Mouse (Mus musculus) embryonic facial prominence, embryonic 12.5 days (tissue): ENCODE data around the gene Fam98c. TPM values are rescaled to one million over a fixed set of nuclear protein-coding genes. Genes with fewer than 3 reads are reported as not detected.

Experiments used
- ATAC-seq: fragments of 200-750 bp; cut with Nextera tagmentation; 2 replicates; pipeline ENCODE4 v1.8.0; 2017; ENCODE audit not compliant: insufficient number of reproducible peaks, insufficient read depth, low FRiP score, low TSS enrichment
- H3K27ac ChIP-seq: fragments of 300-500 bp; sonication (generic); 2 replicates; pipeline ENCODE4 v1.5.1; 2016; ENCODE audit warnings: mild to moderate bottlenecking
- H3K27me3 ChIP-seq: fragments of 300-500 bp; sonication (generic); 2 replicates; pipeline ENCODE4 v1.6.1; 2016; ENCODE audit warnings: mild to moderate bottlenecking, moderate library complexity
- H3K36me3 ChIP-seq: fragments of 300-500 bp; sonication (generic); 2 replicates; pipeline ENCODE4 v1.6.1; 2016; ENCODE audit warnings: mild to moderate bottlenecking
- H3K4me1 ChIP-seq: fragments of 300-500 bp; sonication (generic); 2 replicates; pipeline ENCODE4 v1.6.1; 2016
- H3K4me2 ChIP-seq: fragments of 300-500 bp; sonication (generic); replicated peaks from 2 replicates; pipeline ENCODE4 v1.6.1; 2016; ENCODE audit warnings: mild to moderate bottlenecking, moderate library complexity
- H3K4me3 ChIP-seq: fragments of 300-500 bp; sonication (generic); 2 replicates; pipeline ENCODE4 v1.5.1; 2016; ENCODE audit warnings: mild to moderate bottlenecking
- H3K9ac ChIP-seq: fragments of 300-500 bp; sonication (generic); 2 replicates; pipeline ENCODE4 v1.6.1; 2016; ENCODE audit warnings: mild to moderate bottlenecking, moderate library complexity
- H3K9me3 ChIP-seq: fragments of 300-500 bp; sonication (generic); 2 replicates; pipeline ENCODE4 v1.6.1; 2016; ENCODE audit warnings: mild to moderate bottlenecking, moderate library complexity
- WGBS: fragments of 180-500 bp; shearing (Covaris S2); methylation state at CpG from one replicate; pipeline ENCODE4 v1.1.7; 2016; 5-methylcytosine and 5-hydroxymethylcytosine counted together
- polyA plus RNA-seq: library from polyadenylated mRNA; unstranded; fragments of >200 nt; fragmentation: Nextera tagmentation; extraction: Ambion mirVana; gene quantifications from 2 replicates; pipeline ENCODE4 v1.2.1, GENCODE M21; 2016

The Fam98c gene
- polyA plus RNA-seq, 1 experiment from 2014 or later = 15.6 TPM

- H3K9me3 ChIP-seq = no peaks in the 10 kb centered on the region
- peak overlapping the region; percentile 73 for H3K4me3 ChIP-seq
- 2% methylated on average over 43 of the region's 43 CpGs for WGBS
- no peak for ATAC-seq
- peaks cover 34% of the 10 kb centered on the region for H3K36me3 ChIP-seq
- H3K27ac ChIP-seq = no peak overlapping the region
- H3K4me1 ChIP-seq = peaks cover 29% of the 10 kb centered on the region
- H3K9ac ChIP-seq = peak overlapping the region; percentile 12; the same call in 1 of the 2 replicates
- peaks cover 52% of the 10 kb centered on the region for H3K27me3 ChIP-seq
- peak overlapping the region; percentile 83 for H3K4me2 ChIP-seq
These were observed 14.9 kb upstream of the Fam98c start for GRCm38 (mm10) chr7:29170755-29171561.

- Histone ChIP-seq H3K27ac (peak within 1 kb of the TSS; percentile 80), H3K27me3 (peaks cover 52% of the 10 kb centered on the region)
- WGBS = 2% methylated on average over 30 of the region's 30 CpGs
These were observed 14.2 kb upstream of the Fam98c start, which contains the start of the genes Ggn and Spred3 for GRCm38 (mm10) chr7:29170066-29170754. Ggn (plus strand) TSS chr7:29170210. Spred3 (minus strand) TSS chr7:29170411.

GRCm38 (mm10) chr7:29169231-29170065 is 13.4 kb upstream of the Fam98c start:
- Histone ChIP-seq H3K36me3 (peaks cover 19% of the 10 kb centered on the region), H3K9me3 (no peaks in the 10 kb centered on the region), H3K4me3 (peak overlapping the region; percentile 73), H3K27ac (peak overlapping the region; percentile 80), H3K4me2 (peak overlapping the region; percentile 83), H3K4me1 (peaks cover 29% of the 10 kb centered on the region), H3K27me3 (peaks cover 47% of the 10 kb centered on the region), H3K9ac (peak overlapping the region; percentile 59)
- under 1% methylated on average over 23 of the region's 39 CpGs for WGBS
- peak; percentile 72 for ATAC-seq

More at GRCm38 (mm10) chr7:29170066-29170754, 14.2 kb upstream of the Fam98c start, which contains the start of the genes Ggn and Spred3:
- peak; percentile 48 for ATAC-seq
- peak within 1 kb of the TSS; percentile 59 for H3K9ac ChIP-seq
- H3K9me3 ChIP-seq = no peaks in the 10 kb centered on the region
- peak within 1 kb of the TSS; percentile 73 for H3K4me3 ChIP-seq
- peaks cover 29% of the 10 kb centered on the region for H3K4me1 ChIP-seq
- H3K4me2 ChIP-seq = peak within 1 kb of the TSS; percentile 83
- H3K36me3 ChIP-seq = peaks cover 26% of the 10 kb centered on the region

GRCm38 (mm10) chr7:29168791-29169230 is 12.8 kb upstream of the Fam98c start:
- peaks cover 29% of the 10 kb centered on the region for H3K4me1 ChIP-seq
- peaks cover 43% of the 10 kb centered on the region for H3K27me3 ChIP-seq

GRCm38 (mm10) chr7:29168121-29168695 is 12.2 kb upstream of the Fam98c start:
- Histone ChIP-seq H3K27me3 (peaks cover 37% of the 10 kb centered on the region), H3K27ac (peak overlapping the region; percentile 80; the same call in 1 of the 2 replicates), H3K4me1 (peaks cover 30% of the 10 kb centered on the region), H3K9ac (peak overlapping the region; percentile 59; the same call in 1 of the 2 replicates), H3K9me3 (no peaks in the 10 kb centered on the region), H3K36me3 (peaks cover 6% of the 10 kb centered on the region), H3K4me3 (peak overlapping the region; percentile 73), H3K4me2 (peak overlapping the region; percentile 83)
- WGBS = 3% methylated on average over 10 of the region's 10 CpGs
- ATAC-seq = no peak

More at GRCm38 (mm10) chr7:29168791-29169230, 12.8 kb upstream of the Fam98c start:
- WGBS = 1% methylated on average over 14 of the region's 14 CpGs
- Histone ChIP-seq H3K4me3 (peak overlapping the region; percentile 73), H3K36me3 (peaks cover 12% of the 10 kb centered on the region), H3K4me2 (peak overlapping the region; percentile 83), H3K9ac (peak overlapping the region; percentile 59; the same call in 1 of the 2 replicates), H3K9me3 (no peaks in the 10 kb centered on the region), H3K27ac (peak overlapping the region; percentile 80)
- ATAC-seq = no peak

- Histone ChIP-seq H3K27ac (0 out of 2 replicates have a peak overlapping the region, but pooled peaks have one; percentile 80), H3K9ac (peak overlapping the region; percentile 59; the same call in 1 of the 2 replicates), H3K36me3 (peaks cover under 1% of the 10 kb centered on the region), H3K4me1 (peaks cover 36% of the 10 kb centered on the region), H3K9me3 (no peaks in the 10 kb centered on the region), H3K4me3 (peak overlapping the region; percentile 73), H3K4me2 (peak overlapping the region; percentile 83), H3K27me3 (peaks cover 32% of the 10 kb centered on the region)
- no peak for ATAC-seq
- WGBS = 11% methylated on average over 19 of the region's 19 CpGs
These were observed 11.6 kb upstream of the Fam98c start for GRCm38 (mm10) chr7:29167656-29168055.

GRCm38 (mm10) chr7:29162750-29163525 is 6.9 kb upstream of the Fam98c start:
- Histone ChIP-seq H3K9me3 (no peaks in the 10 kb centered on the region), H3K4me1 (peaks cover 14% of the 10 kb centered on the region), H3K36me3 (peaks cover 8% of the 10 kb centered on the region), H3K4me2 (no peak overlapping the region), H3K9ac (no peak overlapping the region), H3K4me3 (no peak overlapping the region), H3K27me3 (peaks cover 22% of the 10 kb centered on the region), H3K27ac (no peak overlapping the region)
- ATAC-seq = 0 out of 2 replicates have a peak, but pooled peaks have one; percentile 16
- 17% methylated on average over 9 of the region's 9 CpGs for WGBS

- no peak overlapping the region for H3K4me2 ChIP-seq
- H3K9me3 ChIP-seq = no peaks in the 10 kb centered on the region
- H3K4me3 ChIP-seq = no peak overlapping the region
- H3K27me3 ChIP-seq = peaks cover 22% of the 10 kb centered on the region
- H3K27ac ChIP-seq = no peak overlapping the region
- peaks cover 8% of the 10 kb centered on the region for H3K4me1 ChIP-seq
- 78% methylated on average over 5 of the region's 5 CpGs for WGBS
- no peak overlapping the region for H3K9ac ChIP-seq
- ATAC-seq = no peak
- peaks cover 8% of the 10 kb centered on the region for H3K36me3 ChIP-seq
These were observed 6.3 kb upstream of the Fam98c start for GRCm38 (mm10) chr7:29162294-29162693.

GRCm38 (mm10) chr7:29158264-29158663 is 2.2 kb upstream of the Fam98c start:
- Histone ChIP-seq H3K9ac (no peak overlapping the region), H3K4me2 (no peak overlapping the region), H3K9me3 (0 out of 2 replicates have a peak, but pooled peaks cover 5% of the 10 kb centered on the region), H3K4me3 (no peak overlapping the region), H3K27ac (no peak overlapping the region), H3K36me3 (peaks cover 8% of the 10 kb centered on the region), H3K27me3 (peaks cover 20% of the 10 kb centered on the region), H3K4me1 (peaks cover 11% of the 10 kb centered on the region)
- WGBS = 2% methylated on average over 5 of the region's 5 CpGs
- ATAC-seq = no peak
